Mouse (Mus musculus) heart, postnatal 25 days (tissue): ENCODE data around the gene Oxct1. TPM values are rescaled to one million over a fixed set of nuclear protein-coding genes. Genes with fewer than 3 reads are reported as not detected.
A peak's percentile ranks its signal among the peaks of the same experiment; 100 is the strongest.

Source experiments
- DNase-seq: peaks from one replicate; pipeline ENCODE4 v3.0.0; 2022; ENCODE audit warnings: low spot score
- intact Hi-C: fragments of 180-260 bp; cut with DNase I; formaldehyde crosslinking; loops from one replicate; pipeline ENCODE4 v1.15.1; 2025
- total RNA-seq, 2 experiments: library from RNA; stranded (reverse); gene quantifications; 2 replicates each; pipeline ENCODE4 v1.2.3; 2021

The Oxct1 gene
- total RNA-seq = 1,000 to 10,000 TPM; 1,289 to 1,329 TPM

GRCm38 (mm10) chr15:4026231-4026773 lies at the start of gene Oxct1:
Gene Oxct1, plus strand, starts transcription at chr15:4026383.
- DNase-seq = peak; percentile 86
- intact Hi-C loops = no loop called here

- no peak for DNase-seq
- intact Hi-C loops = loop anchor here (2.0 kb wide), 1 partner anchor 17 kb away; the partner anchor contains the start of gene AW549877
These were observed 47.9 kb upstream of the Oxct1 start for GRCm38 (mm10) chr15:3978279-3978678.

- intact Hi-C loops = loop anchor here (2.0 kb wide), 1 partner anchor 16 kb away; the partner anchor contains the start of gene AW549877
- peak; percentile 85 for DNase-seq
These were observed 46.9 kb upstream of the Oxct1 start, which contains the start of gene Fbxo4 for GRCm38 (mm10) chr15:3979061-3979848. Gene Fbxo4, minus strand, starts transcription at chr15:3979573.

GRCm38 (mm10) chr15:3979871-3980270 lies 46.3 kb upstream of the Oxct1 start:
- intact Hi-C loops = loop anchor here (2.0 kb wide), 1 partner anchor 15 kb away; the partner anchor contains the start of gene AW549877
- no peak for DNase-seq

- intact Hi-C loops = no loop called here
- DNase-seq = no peak
These were observed 43.5 kb upstream of the Oxct1 start for GRCm38 (mm10) chr15:3982732-3983131.

- no peak for DNase-seq
- intact Hi-C loops = no loop called here
These were observed 41.3 kb upstream of the Oxct1 start for GRCm38 (mm10) chr15:3984876-3985275.

- DNase-seq = no peak
- intact Hi-C loops = no loop called here
These were observed 38.2 kb upstream of the Oxct1 start for GRCm38 (mm10) chr15:3987981-3988380.

- DNase-seq = no peak
- intact Hi-C loops = loop anchor here (2.0 kb wide), 1 partner anchor 16 kb away; the partner anchor contains the start of gene Fbxo4
These were observed 31.2 kb upstream of the Oxct1 start for GRCm38 (mm10) chr15:3994852-3995447.

GRCm38 (mm10) chr15:3995448-3996266 lies 30.5 kb upstream of the Oxct1 start, which contains the start of gene AW549877:
Gene AW549877, minus strand, starts transcription at chr15:3995744.
- intact Hi-C loops = loop anchor here (1.0 to 2.0 kb wide), 2 partner anchors 17 to 32 kb away; partner anchors contain the start of gene Fbxo4
- DNase-seq = peak; percentile 99

- DNase-seq = no peak
- intact Hi-C loops = loop anchor here (1.0 kb wide), 1 partner anchor 31 kb away; no protein-coding TSS in a partner anchor
These were observed 29.7 kb upstream of the Oxct1 start for GRCm38 (mm10) chr15:3996267-3997010.

GRCm38 (mm10) chr15:3999144-3999543 lies 27.0 kb upstream of the Oxct1 start:
- intact Hi-C loops = no loop called here
- no peak for DNase-seq

- intact Hi-C loops = no loop called here
- no peak for DNase-seq
These were observed 25.6 kb upstream of the Oxct1 start for GRCm38 (mm10) chr15:4000536-4000935.

- intact Hi-C loops = no loop called here
- DNase-seq = no peak
These were observed 12.3 kb upstream of the Oxct1 start for GRCm38 (mm10) chr15:4013873-4014272.

- DNase-seq = no peak
- intact Hi-C loops = no loop called here
These were observed 5.5 kb upstream of the Oxct1 start for GRCm38 (mm10) chr15:4020711-4021110.

- intact Hi-C loops = no loop called here
- DNase-seq = no peak
These were observed 2.4 kb upstream of the Oxct1 start for GRCm38 (mm10) chr15:4023747-4024146.

- no peak for DNase-seq
- intact Hi-C loops = no loop called here
These were observed 1.3 kb upstream of the Oxct1 start for GRCm38 (mm10) chr15:4024726-4025507.

GRCm38 (mm10) chr15:4025508-4025904 lies 677 bp upstream of the Oxct1 start:
- intact Hi-C loops = no loop called here
- no peak for DNase-seq
